Mouse (Mus musculus): ENCODE data around the gene H3f3a. TPM values are rescaled to one million over a fixed set of nuclear protein-coding genes. Genes with fewer than 3 reads are reported as not detected.

Gene H3f3a
- total RNA-seq, 2 experiments from 2014 or later: 316 to 322 TPM

GRCm38 (mm10) chr1:180762679-180763078 lies 51.1 kb downstream of the H3f3a start:
- DNase-seq (ENCODE audit: low spot score in 2 of 2): no peak

GRCm38 (mm10) chr1:180762180-180762579 lies 51.6 kb downstream of the H3f3a start:
- no peak for DNase-seq (ENCODE audit: low spot score in 2 of 2)

- DNase-seq (ENCODE audit: low spot score in 2 of 2): no peak
Observed at GRCm38 (mm10) chr1:180757956-180758520, 55.7 kb downstream of the H3f3a start.

- DNase-seq (ENCODE audit: low spot score in 2 of 2): no peak
Observed at GRCm38 (mm10) chr1:180757252-180757955, 56.3 kb downstream of the H3f3a start.

GRCm38 (mm10) chr1:180756711-180757110 lies 57.0 kb downstream of the H3f3a start:
- DNase-seq (ENCODE audit: low spot score in 2 of 2): no peak

- DNase-seq (ENCODE audit: low spot score in 2 of 2): no peak
Observed at GRCm38 (mm10) chr1:180754376-180754775, 59.4 kb downstream of the H3f3a start.

- no peak for DNase-seq (ENCODE audit: low spot score in 2 of 2)
Observed at GRCm38 (mm10) chr1:180752115-180752514, 61.6 kb downstream of the H3f3a start.

Other genes starting within 250 kb of the H3f3a start
- gene Parp1, start 245.0 kb downstream of the H3f3a start, total RNA-seq (2021): 100 to 1,000 TPM; 123 to 129 TPM
- gene Lin9, start 172.8 kb downstream of the H3f3a start, total RNA-seq (2021): 1 to 10 TPM; 3.6 to 4.3 TPM
- not detected for gene Mixl1, start 116.9 kb downstream of the H3f3a start, total RNA-seq (2021)
- gene Acbd3, start 87.9 kb downstream of the H3f3a start, total RNA-seq (2021): 10 to 100 TPM; 34.3 to 34.8 TPM
- 10 to 100 TPM; 23.1 to 23.8 TPM for gene Sde2, start 37.2 kb upstream of the H3f3a start, total RNA-seq (2021)
- gene Lefty2, start 79.2 kb upstream of the H3f3a start, total RNA-seq (2021): 1 to 10 TPM; 1.3 to 2.3 TPM
- gene Pycr2, start 90.3 kb upstream of the H3f3a start, total RNA-seq (2021): 10 to 100 TPM; 44.0 to 44.1 TPM
- 10 to 100 TPM in 1 of 2 experiments, 1 to 10 TPM in 1; 8.5 to 15.2 TPM for gene Lefty1, start 121.1 kb upstream of the H3f3a start, total RNA-seq (2021)
- 10 to 100 TPM; 27.0 to 28.3 TPM for gene Tmem63a, start 128.4 kb upstream of the H3f3a start, total RNA-seq (2021)
- gene Ephx1, start 207.0 kb upstream of the H3f3a start, total RNA-seq (2021): 10 to 100 TPM; 32.2 to 33.3 TPM
- not detected for gene 9130409I23Rik, start 237.3 kb upstream of the H3f3a start, total RNA-seq (2021)

Data from layer of hippocampus, adult 18-20 months (tissue).